ENCODE assay signal across 1 mouse cellular context in the genomic region with DNA sequence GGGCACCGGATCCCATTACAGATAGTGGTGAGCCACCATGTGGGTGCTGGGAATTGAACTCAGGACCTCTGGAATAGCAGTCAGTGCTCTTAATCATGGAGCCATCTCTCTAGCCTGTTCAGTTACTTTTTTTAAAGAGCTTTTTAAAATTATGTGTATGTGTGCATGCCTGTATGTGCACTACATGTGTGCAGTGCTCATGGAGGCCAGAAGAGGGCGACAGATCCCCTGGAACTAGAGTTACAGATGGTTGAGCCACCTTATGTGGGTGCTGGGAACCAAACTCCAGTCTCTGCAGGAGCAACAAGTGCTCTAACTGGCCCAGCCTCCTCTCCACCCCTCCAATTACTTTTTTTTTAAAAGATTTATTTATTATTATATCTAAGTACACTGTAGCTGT.
TF ChIP-seq lines count a peak whose summit lies in the region.

No protein-coding gene starts in this region.

TF ChIP-seq in MEL, 35 proteins besides CTCF, POLR2A, EP300 and RAD21:
- TF ChIP-seq HCFC1 (IDR thresholded peaks at IDR 0.05; ENCODE audit: low read depth, low read length) (no peak), TCF12 (IDR thresholded peaks at IDR 0.05; ENCODE audit: low read depth, low read length) (no peak)
